Mouse (Mus musculus): ENCODE results near the gene Tnks2. TPM values are rescaled to one million over a fixed set of nuclear protein-coding genes. Genes with fewer than 3 reads are reported as not detected.
"Not testable (repeated sequence)": the region's sequence is repeated elsewhere in the genome, so short reads cannot be mapped to it uniquely, and the experiment has no call there.

Gene Tnks2
- polyA plus RNA-seq, 1 experiment from 2014 or later, result 41.4 TPM

GRCm38 (mm10) chr19:36868675-36869074, 34.6 kb downstream of the Tnks2 start:
- H3K4me3 ChIP-seq (replicated peaks); H3K9me3 ChIP-seq; H3K4me1 ChIP-seq; H3K4me2 ChIP-seq; H3K9ac ChIP-seq; H3K27ac ChIP-seq; H3K27me3 ChIP-seq (replicated peaks); ATAC-seq (ENCODE audit: insufficient read depth, low FRiP score, low read depth): not testable (repeated sequence)
- 76% methylated on average over 3 of the region's 3 CpGs for WGBS
- peaks cover 42% of the 10 kb centered on the region for H3K36me3 ChIP-seq

GRCm38 (mm10) chr19:36874651-36875050, 40.6 kb downstream of the Tnks2 start:
- no peak for ATAC-seq (ENCODE audit: insufficient read depth, low FRiP score, low read depth)
- no peak overlapping the region for H3K4me3 ChIP-seq (replicated peaks)
- no peak overlapping the region for H3K27ac ChIP-seq
- peaks cover 47% of the 10 kb centered on the region for H3K36me3 ChIP-seq
- H3K9ac ChIP-seq, result no peak overlapping the region
- H3K27me3 ChIP-seq (replicated peaks), result no peaks in the 10 kb centered on the region
- H3K4me2 ChIP-seq, result no peak overlapping the region
- 85% methylated on average over 2 of the region's 2 CpGs for WGBS
- no peaks in the 10 kb centered on the region for H3K4me1 ChIP-seq
- no peaks in the 10 kb centered on the region for H3K9me3 ChIP-seq

GRCm38 (mm10) chr19:36877329-36877728, 43.3 kb downstream of the Tnks2 start:
- H3K9me3 ChIP-seq, result no peaks in the 10 kb centered on the region
- H3K4me2 ChIP-seq, result no peak overlapping the region
- no peak overlapping the region for H3K27ac ChIP-seq
- no peaks in the 10 kb centered on the region for H3K4me1 ChIP-seq
- H3K9ac ChIP-seq, result no peak overlapping the region
- no peaks in the 10 kb centered on the region for H3K27me3 ChIP-seq (replicated peaks)
- H3K4me3 ChIP-seq (replicated peaks), result no peak overlapping the region
- no peak for ATAC-seq (ENCODE audit: insufficient read depth, low FRiP score, low read depth)
- peaks cover 53% of the 10 kb centered on the region for H3K36me3 ChIP-seq

GRCm38 (mm10) chr19:36878743-36879495, 44.9 kb downstream of the Tnks2 start:
- Histone ChIP-seq H3K36me3 (peaks cover 55% of the 10 kb centered on the region), H3K9me3 (no peaks in the 10 kb centered on the region)

GRCm38 (mm10) chr19:36883119-36883518, 49.1 kb downstream of the Tnks2 start:
- no peak overlapping the region for H3K27ac ChIP-seq
- H3K9ac ChIP-seq, result no peak overlapping the region
- no peaks in the 10 kb centered on the region for H3K27me3 ChIP-seq (replicated peaks)
- 76% methylated on average over 6 of the region's 6 CpGs for WGBS
- no peak for ATAC-seq (ENCODE audit: insufficient read depth, low FRiP score, low read depth)
- H3K9me3 ChIP-seq, result no peaks in the 10 kb centered on the region
- H3K4me3 ChIP-seq (replicated peaks), result no peak overlapping the region
- no peak overlapping the region for H3K4me2 ChIP-seq
- peaks cover 52% of the 10 kb centered on the region for H3K36me3 ChIP-seq
- no peaks in the 10 kb centered on the region for H3K4me1 ChIP-seq

More at GRCm38 (mm10) chr19:36878743-36879495, 44.9 kb downstream of the Tnks2 start:
- no peaks in the 10 kb centered on the region for H3K4me1 ChIP-seq
- no peak overlapping the region for H3K9ac ChIP-seq
- no peak for ATAC-seq (ENCODE audit: insufficient read depth, low FRiP score, low read depth)
- no peaks in the 10 kb centered on the region for H3K27me3 ChIP-seq (replicated peaks)
- no peak overlapping the region for H3K27ac ChIP-seq
- no peak overlapping the region for H3K4me3 ChIP-seq (replicated peaks)
- WGBS, result 84% methylated on average over 11 of the region's 11 CpGs
- H3K4me2 ChIP-seq, result no peak overlapping the region

GRCm38 (mm10) chr19:36886316-36886715, 52.3 kb downstream of the Tnks2 start:
- Histone ChIP-seq H3K4me1 (no peaks in the 10 kb centered on the region), H3K36me3 (peaks cover 57% of the 10 kb centered on the region), H3K4me2 (no peak overlapping the region), H3K9ac (no peak overlapping the region), H3K4me3 (replicated peaks) (no peak overlapping the region), H3K27ac (no peak overlapping the region), H3K27me3 (replicated peaks) (no peaks in the 10 kb centered on the region), H3K9me3 (no peaks in the 10 kb centered on the region)
- WGBS, result 88% methylated on average over 2 of the region's 2 CpGs
- no peak for ATAC-seq (ENCODE audit: insufficient read depth, low FRiP score, low read depth)

GRCm38 (mm10) chr19:36887706-36888105, 53.7 kb downstream of the Tnks2 start:
- no peak overlapping the region for H3K9ac ChIP-seq
- no peak overlapping the region for H3K4me2 ChIP-seq
- H3K36me3 ChIP-seq, result peaks cover 57% of the 10 kb centered on the region
- no peak overlapping the region for H3K27ac ChIP-seq
- H3K4me1 ChIP-seq, result no peaks in the 10 kb centered on the region
- 79% methylated on average over 3 of the region's 3 CpGs for WGBS
- H3K4me3 ChIP-seq (replicated peaks), result no peak overlapping the region
- H3K9me3 ChIP-seq, result no peaks in the 10 kb centered on the region
- no peak for ATAC-seq (ENCODE audit: insufficient read depth, low FRiP score, low read depth)
- no peaks in the 10 kb centered on the region for H3K27me3 ChIP-seq (replicated peaks)

GRCm38 (mm10) chr19:36891746-36892145, 57.7 kb downstream of the Tnks2 start:
- H3K9me3 ChIP-seq, result no peaks in the 10 kb centered on the region
- H3K27ac ChIP-seq, result no peak overlapping the region
- H3K4me1 ChIP-seq, result no peaks in the 10 kb centered on the region
- no peak overlapping the region for H3K4me2 ChIP-seq
- peaks cover 39% of the 10 kb centered on the region for H3K36me3 ChIP-seq
- 94% methylated on average over 3 of the region's 3 CpGs for WGBS
- H3K27me3 ChIP-seq (replicated peaks), result no peaks in the 10 kb centered on the region
- no peak for ATAC-seq (ENCODE audit: insufficient read depth, low FRiP score, low read depth)
- no peak overlapping the region for H3K9ac ChIP-seq
- no peak overlapping the region for H3K4me3 ChIP-seq (replicated peaks)

- Histone ChIP-seq H3K4me2 (no peak overlapping the region), H3K9me3 (no peaks in the 10 kb centered on the region), H3K4me3 (replicated peaks) (no peak overlapping the region), H3K36me3 (peaks cover 8% of the 10 kb centered on the region; the same call in 1 of the 2 replicates), H3K27me3 (replicated peaks) (no peaks in the 10 kb centered on the region), H3K9ac (no peak overlapping the region), H3K27ac (no peak overlapping the region), H3K4me1 (no peaks in the 10 kb centered on the region)
- ATAC-seq (ENCODE audit: insufficient read depth, low FRiP score, low read depth), result no peak
- WGBS, result 27% methylated on average over 10 of the region's 10 CpGs
These were observed 62.9 kb downstream of the Tnks2 start for GRCm38 (mm10) chr19:36896791-36897569.

- Histone ChIP-seq H3K27ac (no peak overlapping the region), H3K4me3 (replicated peaks) (no peak overlapping the region), H3K27me3 (replicated peaks) (no peaks in the 10 kb centered on the region), H3K9me3 (no peaks in the 10 kb centered on the region), H3K4me2 (no peak overlapping the region), H3K9ac (no peak overlapping the region), H3K36me3 (peaks cover 4% of the 10 kb centered on the region; the same call in 1 of the 2 replicates), H3K4me1 (no peaks in the 10 kb centered on the region)
- ATAC-seq (ENCODE audit: insufficient read depth, low FRiP score, low read depth), result no peak
- WGBS, result 49% methylated on average over 9 of the region's 9 CpGs
These were observed 63.7 kb downstream of the Tnks2 start for GRCm38 (mm10) chr19:36897778-36898177.

GRCm38 (mm10) chr19:36903377-36903776, 69.3 kb downstream of the Tnks2 start:
- 0 out of 2 replicates have a peak, but pooled peaks cover 5% of the 10 kb centered on the region for H3K4me1 ChIP-seq
- H3K9me3 ChIP-seq, result no peaks in the 10 kb centered on the region
- H3K4me3 ChIP-seq (replicated peaks), result no peak overlapping the region
- H3K4me2 ChIP-seq, result peak overlapping the region; percentile 96; the same call in 1 of the 2 replicates
- no peaks in the 10 kb centered on the region for H3K36me3 ChIP-seq
- no peak for ATAC-seq (ENCODE audit: insufficient read depth, low FRiP score, low read depth)
- H3K9ac ChIP-seq, result no peak overlapping the region
- no peak overlapping the region for H3K27ac ChIP-seq
- WGBS, result 41% methylated on average over 7 of the region's 7 CpGs
- no peaks in the 10 kb centered on the region for H3K27me3 ChIP-seq (replicated peaks)
